Mouse (Mus musculus) G1E (cell line): ENCODE measurements at regions not wholly inside any gene's neighbourhood (a gene's known extent, or its start where the extent isn't known, plus 50 kb on each side); places are given as distances from the start of the nearest gene placed in this dataset.

ENCODE experiments used
- ATAC-seq: 2 replicates; pipeline ENCODE4 v1.8.0; 2016; ENCODE audit warnings: mild to moderate bottlenecking; ENCODE audit not compliant: insufficient number of reproducible peaks, poor library complexity, low FRiP score, severe bottlenecking; ENCODE audit errors: extremely low read depth
- DNase-seq: peaks from one replicate; pipeline ENCODE4 v3.0.0; 2012; ENCODE audit warnings: low spot score
- H3K27me3 ChIP-seq: 2 replicates; pipeline ENCODE4 v1.6.1; 2012; ENCODE audit warnings: mild to moderate bottlenecking, low read length, inconsistent platforms; ENCODE audit not compliant: insufficient read depth
- H3K36me3 ChIP-seq: replicated peaks from 2 replicates; pipeline ENCODE3; 2012; ENCODE audit warnings: mild to moderate bottlenecking, inconsistent platforms
- H3K4me1 ChIP-seq: 2 replicates; pipeline ENCODE4 v1.6.1; 2012; ENCODE audit warnings: low read depth, low read length, inconsistent platforms, mixed read lengths; ENCODE audit not compliant: insufficient read depth
- H3K4me3 ChIP-seq: 2 replicates; pipeline ENCODE4 v1.5.1; 2012; ENCODE audit warnings: low read depth, mild to moderate bottlenecking, inconsistent platforms, low read length, moderate library complexity, mixed read lengths
- H3K9me3 ChIP-seq: replicated peaks from 2 replicates; pipeline ENCODE4 v1.6.1; 2012; ENCODE audit warnings: inconsistent platforms
- CTCF ChIP-seq: IDR thresholded peaks from 2 replicates; pipeline ENCODE4 v1.5.1; 2012; ENCODE audit warnings: low read depth, low read length, inconsistent platforms, mixed read lengths
- GATA1 ChIP-seq: IDR thresholded peaks from 2 replicates; pipeline ENCODE4 v1.6.1; 2012; ENCODE audit warnings: borderline replicate concordance, low read length, inconsistent platforms, mixed read lengths
- GATA2 ChIP-seq: IDR thresholded peaks from 2 replicates; pipeline ENCODE4 v1.6.1; 2012; ENCODE audit warnings: low read depth, low read length, inconsistent platforms, borderline replicate concordance
- POLR2AphosphoS5 ChIP-seq: IDR thresholded peaks from 2 replicates; pipeline ENCODE4 v1.6.1; 2012; ENCODE audit warnings: low read depth, low read length, inconsistent platforms; ENCODE audit not compliant: insufficient replicate concordance
- TAL1 ChIP-seq: conservative IDR thresholded peaks from 2 replicates; pipeline ENCODE4 v1.6.1; 2012; ENCODE audit warnings: low read depth, low read length, inconsistent platforms, mixed read lengths

DNA sequence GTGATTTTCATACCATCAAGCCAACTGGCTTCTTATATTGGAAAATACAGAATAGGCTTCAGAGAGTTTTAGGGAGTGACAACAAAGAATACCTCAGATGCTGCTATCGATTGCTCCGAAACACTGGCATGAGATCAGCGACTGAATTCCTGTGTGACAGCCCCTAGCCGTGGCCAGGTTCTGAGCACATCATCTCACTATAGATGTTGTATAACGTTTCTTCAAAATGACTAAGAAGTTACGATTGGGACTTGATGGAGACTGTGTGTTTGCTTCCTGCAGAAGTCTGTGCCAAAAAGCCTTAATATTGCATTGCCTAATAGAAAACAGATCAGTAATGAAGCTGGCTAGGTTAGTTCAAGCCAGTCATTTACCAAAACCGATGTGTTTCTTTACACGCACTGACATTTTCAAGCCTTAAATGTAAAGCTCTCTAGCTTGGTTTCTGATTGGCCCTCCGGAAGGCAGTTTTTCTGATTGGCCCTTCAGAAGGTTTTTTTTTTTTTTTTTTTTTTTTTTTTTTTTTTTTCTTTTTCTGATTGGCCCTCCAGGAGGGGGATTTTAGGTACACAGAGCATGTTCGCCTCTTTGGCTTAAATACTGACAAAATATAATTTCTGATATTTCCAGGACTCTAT is 408.9 kb downstream of the Ttll7 start:
- peaks cover 27% of the 10 kb centered on the region for H3K9me3 ChIP-seq
- no peaks in the 10 kb centered on the region for H3K27me3 ChIP-seq
- no peaks in the 10 kb centered on the region for H3K36me3 ChIP-seq
- no peak overlapping the region for H3K4me3 ChIP-seq
- H3K4me1 ChIP-seq: no peaks in the 10 kb centered on the region
- ATAC-seq: no peak
- no peak for DNase-seq
- no peak for TF ChIP-seq GATA2
- TF ChIP-seq TAL1: no peak
- no peak for TF ChIP-seq CTCF
- TF ChIP-seq GATA1: no peak
- no peak for TF ChIP-seq POLR2AphosphoS5

DNA sequence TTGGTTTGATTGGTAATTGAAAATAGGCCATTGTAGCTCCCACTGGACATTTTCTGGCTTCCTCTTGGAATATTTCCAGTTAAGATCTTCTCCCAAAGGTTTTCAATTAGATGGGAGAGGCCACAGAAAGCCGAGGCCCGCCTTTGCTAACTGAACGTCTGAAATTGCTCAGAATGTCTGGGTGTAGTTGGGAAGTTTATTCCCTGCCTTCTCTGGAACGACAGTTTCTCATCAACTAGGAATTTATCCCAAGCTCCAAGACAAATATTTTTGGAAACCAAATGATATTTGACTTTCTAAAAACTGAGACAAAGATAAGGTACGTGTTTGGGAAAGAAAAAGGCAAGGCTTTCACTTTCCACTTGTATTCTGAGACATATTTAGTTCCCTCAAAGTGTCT is 414.4 kb downstream of the Ttll7 start:
- peaks cover 15% of the 10 kb centered on the region for H3K9me3 ChIP-seq
- ATAC-seq: no peak
- H3K27me3 ChIP-seq: no peaks in the 10 kb centered on the region
- H3K4me3 ChIP-seq: no peak overlapping the region
- no peak for DNase-seq
- no peak for TF ChIP-seq GATA1
- no peak for TF ChIP-seq GATA2
- no peaks in the 10 kb centered on the region for H3K4me1 ChIP-seq
- H3K36me3 ChIP-seq: no peaks in the 10 kb centered on the region

DNA sequence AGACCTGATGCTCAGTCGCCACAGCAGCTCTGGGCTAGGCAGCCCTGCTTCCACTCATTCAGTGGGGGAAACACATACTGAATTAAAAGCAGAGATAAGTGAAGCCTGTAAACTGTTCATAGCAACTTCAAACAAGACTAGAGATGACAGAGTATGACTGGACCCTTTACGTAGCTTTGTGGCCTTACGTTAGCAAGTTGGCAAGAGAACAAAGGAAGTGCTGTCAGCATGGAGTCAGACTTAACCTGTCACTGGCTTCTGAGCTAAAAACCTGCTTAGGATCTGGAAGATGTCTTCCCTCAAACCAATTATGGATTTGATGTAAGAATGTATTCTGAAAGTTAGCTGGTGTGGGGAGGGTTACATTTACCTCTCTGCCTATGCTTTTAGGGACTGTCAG is 421.3 kb downstream of the Ttll7 start:
- H3K4me1 ChIP-seq: no peaks in the 10 kb centered on the region
- ATAC-seq (no peak), DNase-seq (no peak)
- H3K36me3 ChIP-seq: no peaks in the 10 kb centered on the region
- peaks cover 18% of the 10 kb centered on the region for H3K9me3 ChIP-seq
- TF ChIP-seq POLR2AphosphoS5: no peak
- TF ChIP-seq TAL1: no peak
- no peak for TF ChIP-seq GATA1
- no peak for TF ChIP-seq GATA2
- no peak for TF ChIP-seq CTCF
- H3K4me3 ChIP-seq: no peak overlapping the region
- H3K27me3 ChIP-seq: no peaks in the 10 kb centered on the region

DNA sequence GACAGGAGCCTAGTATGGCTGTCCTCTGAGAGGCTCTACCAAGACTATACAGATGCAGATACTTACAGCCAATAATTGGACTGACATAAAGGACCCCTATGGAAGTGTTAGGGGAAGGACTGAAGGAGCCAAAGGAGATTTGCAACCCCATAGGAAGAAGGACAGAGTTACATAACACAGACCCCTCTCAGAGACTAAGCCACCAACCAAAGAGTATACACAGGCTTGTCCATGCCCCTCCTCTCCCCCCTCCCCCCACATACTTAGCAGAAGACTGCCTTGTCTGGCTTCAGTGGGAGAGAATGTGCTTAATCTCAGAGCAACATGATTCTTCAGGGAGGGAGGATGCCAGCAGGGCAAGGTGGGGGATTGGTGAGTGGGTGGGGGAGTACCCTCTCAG is 426.4 kb downstream of the Ttll7 start:
- DNase-seq: no peak
- peaks cover 32% of the 10 kb centered on the region for H3K9me3 ChIP-seq
- H3K36me3 ChIP-seq: no peaks in the 10 kb centered on the region
- no peaks in the 10 kb centered on the region for H3K4me1 ChIP-seq
- no peak for ATAC-seq
- H3K27me3 ChIP-seq: no peaks in the 10 kb centered on the region
- TF ChIP-seq CTCF (no peak), GATA2 (no peak), GATA1 (no peak), POLR2AphosphoS5 (no peak), TAL1 (no peak)
- H3K4me3 ChIP-seq: no peak overlapping the region

DNA sequence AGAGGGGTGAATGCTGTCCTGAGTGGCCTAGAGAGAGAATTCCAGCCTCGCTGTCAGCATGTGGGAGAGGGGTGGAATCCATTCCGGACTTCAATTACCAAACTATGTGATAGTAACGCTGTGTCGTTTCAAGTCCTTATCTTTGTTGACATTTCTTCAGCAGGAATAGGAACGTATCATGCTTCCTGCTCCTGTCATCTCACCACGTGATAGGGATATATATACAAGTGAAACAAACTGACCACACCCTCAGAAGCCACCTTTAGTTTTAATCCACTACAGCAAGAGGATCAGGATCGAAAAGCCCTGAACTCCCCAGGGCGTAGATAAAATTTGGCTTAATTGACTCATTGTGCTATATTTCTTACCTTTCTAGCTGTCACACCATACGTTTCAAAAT is 431.6 kb downstream of the Ttll7 start:
- no peaks in the 10 kb centered on the region for H3K36me3 ChIP-seq
- H3K9me3 ChIP-seq: peaks cover 47% of the 10 kb centered on the region
- H3K27me3 ChIP-seq: no peaks in the 10 kb centered on the region
- TF ChIP-seq CTCF (no peak), GATA2 (no peak), GATA1 (no peak), TAL1 (no peak), POLR2AphosphoS5 (no peak)
- DNase-seq (no peak), ATAC-seq (no peak)
- H3K4me1 ChIP-seq: no peaks in the 10 kb centered on the region
- H3K4me3 ChIP-seq: no peak overlapping the region

DNA sequence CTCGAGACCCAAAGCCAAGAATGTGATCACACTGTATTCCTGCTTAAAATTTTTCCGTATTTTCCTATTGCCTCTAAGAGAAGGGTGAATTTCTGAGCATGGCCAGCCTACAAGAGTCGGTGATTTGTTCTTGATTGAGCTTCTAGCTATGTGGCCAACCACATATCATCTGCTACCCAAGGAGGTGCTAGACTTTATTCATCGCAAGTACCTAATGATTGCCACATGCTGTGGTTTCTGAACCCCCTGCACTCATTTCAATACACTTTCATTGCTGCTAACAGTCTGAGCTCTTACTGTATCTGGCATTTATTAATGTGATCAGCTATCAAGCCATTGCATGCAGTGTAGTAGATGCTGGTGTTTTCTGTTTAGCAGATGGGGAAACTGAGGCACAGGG is 432.2 kb downstream of the Ttll7 start:
- H3K36me3 ChIP-seq: no peaks in the 10 kb centered on the region
- ATAC-seq (no peak), DNase-seq (no peak)
- peaks cover 46% of the 10 kb centered on the region for H3K9me3 ChIP-seq
- no peak overlapping the region for H3K4me3 ChIP-seq
- H3K4me1 ChIP-seq: no peaks in the 10 kb centered on the region
- H3K27me3 ChIP-seq: no peaks in the 10 kb centered on the region
- no peak for TF ChIP-seq POLR2AphosphoS5
- no peak for TF ChIP-seq CTCF
- TF ChIP-seq GATA1: no peak
- no peak for TF ChIP-seq TAL1
- TF ChIP-seq GATA2: no peak
